Mouse (Mus musculus) mouse trophoblast stem cell (cell line): ENCODE results near the gene Sirt2.

Experiments used
- in situ Hi-C, 2 experiments: fragments of 300-500 bp; cut with MseI, MboI; formaldehyde crosslinking; loops; 2 replicates in 1 of 2; 3 replicates in 1 of 2; pipeline ENCODE4 v1.15.1; 2025

Sirt2 gene

DNA sequence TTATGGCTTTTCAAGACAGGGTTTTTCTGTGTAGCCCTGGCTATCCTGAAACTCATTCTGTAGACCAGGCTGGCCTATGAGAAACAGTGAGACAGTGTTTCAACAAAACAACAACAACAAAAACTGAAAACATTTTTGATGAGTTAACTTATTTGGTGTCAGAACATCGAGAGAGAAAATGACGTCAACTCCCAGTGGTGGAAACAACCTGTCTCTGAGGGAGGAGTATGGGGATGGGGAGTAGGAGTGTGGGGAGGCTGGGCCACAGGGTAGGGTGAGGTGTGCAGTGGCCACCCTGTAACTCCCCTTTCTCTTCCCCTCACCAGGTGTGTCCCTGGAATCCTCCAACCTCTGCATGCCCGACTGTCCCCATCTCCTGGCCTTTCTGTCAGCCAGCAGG, 28.0 kb downstream of the Sirt2 start:
- in situ Hi-C loops = loop anchor here in 1 of 2 experiments (5.0 kb wide), 1 partner anchor 73 kb away; no protein-coding TSS in a partner anchor

DNA sequence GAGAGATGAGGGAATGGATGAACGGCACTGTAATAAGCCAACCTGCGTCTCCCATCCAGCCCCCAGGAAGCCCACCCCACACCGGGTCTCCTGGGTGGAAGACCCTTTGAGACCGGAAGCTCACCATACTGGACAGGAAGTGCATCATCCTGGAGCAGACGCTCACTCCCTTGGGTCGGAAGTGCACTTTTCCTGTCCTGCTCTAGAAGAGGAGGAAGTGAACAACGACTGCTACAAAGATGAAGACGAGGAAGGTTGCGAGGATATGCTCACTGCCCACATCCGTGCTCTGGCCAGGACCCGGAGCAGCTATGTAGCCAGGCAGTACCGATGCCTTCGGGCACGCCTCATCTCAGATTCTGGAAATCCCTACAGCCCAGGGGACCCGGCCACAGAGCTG, 29.3 kb downstream of the Sirt2 start:
- in situ Hi-C loops = no loop called here

DNA sequence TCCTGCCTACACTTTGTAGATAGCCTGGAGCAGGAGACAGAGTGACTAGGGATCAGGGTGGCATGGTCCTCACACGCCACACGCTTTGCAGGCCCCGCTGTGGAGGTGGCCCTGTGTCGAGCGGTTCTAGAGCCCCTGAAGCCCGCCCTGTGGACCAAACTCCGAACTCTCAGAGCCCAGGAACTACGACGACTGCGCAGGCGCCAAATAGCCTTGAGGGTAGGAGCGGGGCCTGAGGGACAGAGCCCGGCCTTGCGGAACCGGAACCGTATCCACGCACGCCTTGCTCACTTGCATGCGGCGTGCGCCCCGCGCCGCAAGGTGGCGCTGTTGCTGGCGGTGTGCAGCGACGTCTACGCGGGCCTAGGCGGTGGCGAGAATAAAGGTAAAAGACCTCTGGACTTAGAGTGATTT, 30.0 kb downstream of the Sirt2 start:
- in situ Hi-C loops = no loop called here

DNA sequence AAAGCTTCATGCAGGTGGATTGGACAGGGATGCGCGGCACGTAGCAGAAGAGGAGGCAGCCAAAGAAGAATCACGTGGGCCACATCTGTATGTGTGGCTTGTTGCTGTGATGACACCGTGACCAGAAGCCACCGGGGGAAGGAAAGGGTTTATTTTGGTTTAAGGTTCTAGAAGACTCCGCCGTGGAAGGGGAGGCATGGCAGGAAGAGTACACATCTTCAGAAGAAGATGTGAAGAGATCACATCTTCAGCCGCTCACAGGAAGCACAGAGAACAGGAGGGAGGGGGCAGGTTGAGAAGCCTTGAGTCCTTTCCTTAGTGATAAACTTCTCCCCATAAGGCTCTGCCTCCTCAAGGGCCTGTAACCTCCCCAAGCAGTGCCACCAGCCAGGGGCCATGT, 33.5 kb downstream of the Sirt2 start:
- in situ Hi-C loops = no loop called here

DNA sequence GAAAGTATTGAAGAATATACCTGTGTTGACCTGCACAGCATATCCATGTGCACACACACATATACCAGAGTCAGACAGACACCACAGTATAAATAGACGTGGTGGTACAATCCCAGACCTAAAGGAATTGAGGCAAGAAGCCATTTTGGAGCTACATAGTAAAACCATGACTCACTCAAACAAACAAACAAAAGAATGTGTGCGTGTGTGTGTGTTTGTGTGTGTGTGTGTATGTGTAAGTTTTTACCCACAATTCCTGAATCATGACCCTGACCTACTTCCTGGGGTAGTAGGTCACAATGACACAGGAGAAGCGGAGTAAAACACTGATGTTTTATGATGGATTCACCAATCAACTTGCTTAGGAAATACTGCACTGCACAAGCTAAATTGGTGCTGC, 34.9 kb downstream of the Sirt2 start:
- in situ Hi-C loops = no loop called here

DNA sequence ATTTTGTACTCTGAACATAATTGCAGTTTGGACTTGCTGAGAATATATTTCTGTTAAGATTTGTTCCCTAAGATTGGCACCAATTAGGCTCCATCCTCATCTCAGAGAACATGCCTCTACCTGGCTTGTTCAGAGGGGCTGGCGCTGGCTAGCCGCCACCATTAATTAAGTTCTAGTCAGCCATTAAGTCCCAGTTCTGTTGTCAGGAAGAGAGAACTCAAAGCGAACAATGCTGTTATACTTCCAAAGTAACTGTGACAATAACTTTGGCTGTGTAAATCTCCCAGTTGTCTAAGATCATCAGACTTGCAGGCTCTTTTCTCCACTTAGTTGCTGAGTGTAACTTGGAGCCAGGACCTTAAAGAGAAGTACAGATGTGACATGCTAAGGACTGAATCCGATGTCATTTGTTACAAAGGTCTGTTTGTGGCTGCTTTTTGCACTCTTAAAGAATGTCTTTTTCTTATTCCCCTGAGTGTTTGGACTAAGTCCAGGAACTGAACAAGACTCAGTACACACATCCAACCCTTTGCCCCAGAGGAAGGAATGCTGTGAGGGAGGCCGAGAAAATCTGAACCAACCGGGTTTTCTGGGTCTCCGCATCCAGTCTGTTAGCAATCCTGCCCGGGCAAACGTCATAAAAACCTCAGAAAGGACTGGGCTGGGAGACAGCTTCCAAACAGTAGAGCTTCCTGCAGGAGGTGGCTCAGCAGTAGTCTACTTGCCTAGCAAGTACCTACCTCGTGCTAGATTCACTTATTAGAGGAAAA, 35.6 kb downstream of the Sirt2 start:
- in situ Hi-C loops = no loop called here

DNA sequence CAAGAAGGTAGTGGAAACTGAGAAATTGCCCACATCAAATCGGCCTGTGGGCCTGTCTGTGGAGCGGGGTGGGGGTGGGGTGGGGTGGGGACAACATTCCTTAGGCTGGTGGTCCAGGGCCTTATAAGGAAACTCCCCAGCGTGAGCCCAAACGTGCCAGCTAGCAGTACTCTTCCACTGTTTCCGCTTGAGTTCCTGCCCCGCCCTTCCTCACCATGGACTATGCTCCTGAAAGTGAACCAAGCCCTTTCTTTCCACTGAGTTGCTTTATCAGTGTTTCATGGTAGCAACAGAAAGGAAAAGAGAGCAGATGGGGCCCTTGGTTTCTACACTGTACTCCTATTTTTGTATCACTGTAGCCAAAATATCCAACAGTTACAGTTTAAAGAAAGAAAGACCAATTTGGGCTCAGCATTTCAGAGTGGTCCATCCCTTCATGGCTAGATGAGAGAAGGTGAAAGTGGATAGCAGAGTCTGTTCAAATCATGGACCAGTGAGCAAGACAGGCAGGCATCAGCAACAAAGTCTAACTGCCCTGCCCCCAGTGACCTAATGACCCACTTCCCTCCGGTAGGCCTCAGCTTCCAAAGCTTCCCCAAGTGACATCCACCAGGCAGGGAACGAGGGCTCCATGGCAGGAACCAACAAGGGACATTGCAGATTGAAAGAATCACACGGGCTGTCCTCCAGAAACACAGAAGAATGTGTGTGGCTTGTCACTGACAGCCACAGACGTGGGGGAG, 36.5 kb downstream of the Sirt2 start:
- in situ Hi-C loops = no loop called here

DNA sequence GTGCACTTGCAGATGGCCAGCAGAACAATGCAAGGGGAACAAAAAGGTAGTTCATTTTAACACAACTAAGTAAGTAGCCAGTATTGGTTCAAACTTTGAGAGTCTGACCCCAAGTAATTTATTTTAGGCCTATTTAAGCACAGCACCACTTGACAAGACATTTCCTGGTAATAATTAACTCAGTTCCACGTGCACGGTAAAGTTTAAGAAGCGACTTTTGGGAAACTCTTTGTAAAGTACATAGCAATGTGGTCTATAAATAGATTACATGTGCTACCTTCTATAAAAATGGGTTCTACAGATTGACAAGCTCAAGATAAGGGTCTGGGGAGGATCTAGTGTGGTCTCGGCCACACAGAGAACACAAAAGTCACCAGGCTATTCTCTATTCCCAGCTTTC, 37.2 kb downstream of the Sirt2 start:
- in situ Hi-C loops = no loop called here

DNA sequence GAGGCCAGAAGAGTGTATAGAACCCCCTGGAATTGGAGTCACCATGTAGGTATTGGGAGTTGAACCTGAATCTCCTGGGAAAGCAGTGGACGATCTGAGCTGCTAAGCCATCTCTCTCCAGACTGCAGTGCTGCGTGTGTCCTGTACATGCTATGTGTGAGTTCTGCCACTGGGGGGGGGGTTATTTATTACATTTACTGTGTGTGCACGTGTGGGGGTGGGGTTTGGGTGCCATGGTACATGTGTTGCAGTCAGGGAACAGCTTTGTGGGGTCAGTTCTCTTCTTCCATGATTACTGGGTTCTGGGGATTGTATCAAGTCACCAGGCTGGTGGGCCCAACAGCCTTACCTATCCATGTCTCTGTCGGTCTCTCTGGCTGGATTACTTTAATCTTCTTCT, 40.3 kb downstream of the Sirt2 start:
- in situ Hi-C loops = no loop called here

DNA sequence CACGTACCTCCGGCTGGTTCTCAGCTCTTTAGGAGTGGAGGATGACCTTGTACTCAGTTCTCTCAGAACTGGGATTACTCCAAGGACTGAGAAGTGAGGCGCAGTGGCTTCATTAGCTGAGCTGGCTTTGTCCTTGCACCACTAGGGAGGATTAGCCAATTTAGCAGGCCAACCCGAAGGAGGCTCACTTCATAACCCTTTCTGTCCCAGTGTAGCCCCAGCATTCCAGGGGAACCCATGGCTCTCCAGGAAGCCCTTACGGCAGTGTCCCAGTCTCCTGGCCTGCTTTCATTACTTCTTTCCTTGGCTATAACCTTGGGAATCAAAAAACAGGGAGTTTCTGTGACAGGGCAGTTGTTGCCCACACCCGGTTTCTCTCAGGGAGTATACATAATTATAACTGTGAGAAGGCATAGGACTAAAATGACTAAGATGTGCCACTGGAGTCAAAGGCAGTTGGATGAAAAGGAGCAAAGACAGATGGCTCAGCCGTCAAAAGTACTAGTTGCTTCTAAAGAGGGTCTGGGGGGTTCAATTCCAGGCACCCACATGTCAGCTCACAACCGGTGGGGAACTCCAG, 41.2 kb downstream of the Sirt2 start:
- in situ Hi-C loops = no loop called here

DNA sequence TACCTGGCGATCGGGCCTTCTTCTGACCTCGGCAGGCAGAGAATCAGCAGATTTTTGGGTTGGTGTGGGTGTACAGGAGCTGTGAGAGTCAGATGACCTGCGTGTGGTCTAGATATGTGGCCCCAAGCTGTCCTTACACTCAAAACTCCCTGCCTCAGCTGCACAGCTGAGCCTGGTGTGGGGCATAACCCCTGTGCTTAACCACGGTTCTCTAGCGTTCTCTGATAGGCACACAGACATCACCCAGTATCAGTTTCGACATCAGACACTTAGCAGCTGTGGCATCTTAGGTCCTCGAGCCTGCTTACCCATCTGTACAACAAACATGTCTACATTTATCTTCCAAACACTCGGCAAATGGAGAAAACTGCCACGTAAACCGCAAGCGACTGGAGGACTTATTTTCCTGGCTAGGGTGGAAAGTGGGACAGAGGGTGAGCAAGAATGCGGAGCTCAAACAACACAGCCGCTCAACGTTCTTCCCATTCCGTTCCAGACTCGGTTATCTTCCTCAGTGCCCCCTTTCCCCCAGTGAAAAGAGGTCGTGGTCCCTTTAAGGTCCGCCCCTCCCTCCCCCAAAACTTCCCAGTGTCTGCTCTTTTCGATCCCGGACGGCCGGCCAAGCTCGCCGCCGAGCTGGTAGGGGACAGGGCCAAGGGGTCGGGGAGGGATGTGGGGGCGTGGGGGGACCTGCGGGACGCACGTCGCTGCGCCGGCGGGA, 41.8 kb downstream of the Sirt2 start, which contains the start of gene Hnrnpl:
Gene Hnrnpl, plus strand, starts transcription at position 321 of the 721 bp plus-strand sequence.
- in situ Hi-C loops = no loop called here

DNA sequence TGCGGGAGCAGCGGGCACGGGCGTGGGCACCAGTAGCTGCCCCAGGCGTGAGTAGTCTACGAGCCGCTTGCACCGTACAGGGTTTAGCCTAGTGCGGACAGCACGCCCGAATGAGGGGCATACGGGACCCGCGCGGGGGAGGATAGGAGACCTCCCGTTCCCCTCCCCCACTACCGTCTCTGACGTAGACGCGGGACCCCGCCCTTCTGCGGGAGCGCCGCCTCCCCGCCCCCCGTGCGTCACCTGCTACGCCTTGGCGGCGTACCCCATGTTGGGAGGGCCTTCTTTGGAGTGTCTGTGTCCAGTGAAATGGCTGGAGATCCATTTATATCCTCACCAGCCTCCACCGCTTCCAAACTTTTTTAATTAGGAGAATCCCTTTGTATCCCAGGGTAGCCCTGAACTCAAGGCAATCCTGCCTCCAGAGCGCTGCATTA, 42.4 kb downstream of the Sirt2 start:
- in situ Hi-C loops = no loop called here

DNA sequence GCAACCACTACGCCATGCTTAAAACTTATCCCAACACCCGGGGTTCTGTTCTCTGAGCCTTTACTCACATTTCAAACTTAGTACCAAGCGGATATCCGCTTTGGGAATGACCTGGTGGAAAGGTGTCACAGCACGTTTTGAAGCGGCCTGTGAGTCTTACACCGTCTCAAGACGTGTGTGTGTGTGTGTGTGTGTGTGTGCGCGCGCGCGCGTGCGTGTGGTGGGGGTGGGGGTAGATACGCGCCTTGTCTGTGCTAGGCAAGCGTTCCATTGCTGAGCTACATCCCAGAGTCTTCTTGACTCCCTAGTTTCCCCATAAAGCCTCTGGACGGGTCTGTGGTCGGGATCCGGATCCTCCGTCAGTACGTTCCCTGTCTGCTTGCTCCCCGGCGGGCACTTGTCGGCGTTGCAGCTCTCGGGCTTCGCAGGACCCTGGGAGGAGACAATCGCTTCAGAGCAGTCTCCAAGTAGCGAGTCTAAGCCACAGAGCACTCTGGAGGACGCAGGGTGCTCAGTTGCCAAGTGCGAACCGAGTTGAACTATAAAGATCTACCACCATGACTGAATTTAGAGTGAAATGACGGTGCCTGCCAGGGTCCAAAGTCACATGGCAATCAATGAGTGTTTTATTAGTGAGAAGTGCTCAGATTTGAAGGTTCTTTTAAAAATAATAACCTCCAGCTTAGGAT, 43.0 kb downstream of the Sirt2 start:
- in situ Hi-C loops = no loop called here

DNA sequence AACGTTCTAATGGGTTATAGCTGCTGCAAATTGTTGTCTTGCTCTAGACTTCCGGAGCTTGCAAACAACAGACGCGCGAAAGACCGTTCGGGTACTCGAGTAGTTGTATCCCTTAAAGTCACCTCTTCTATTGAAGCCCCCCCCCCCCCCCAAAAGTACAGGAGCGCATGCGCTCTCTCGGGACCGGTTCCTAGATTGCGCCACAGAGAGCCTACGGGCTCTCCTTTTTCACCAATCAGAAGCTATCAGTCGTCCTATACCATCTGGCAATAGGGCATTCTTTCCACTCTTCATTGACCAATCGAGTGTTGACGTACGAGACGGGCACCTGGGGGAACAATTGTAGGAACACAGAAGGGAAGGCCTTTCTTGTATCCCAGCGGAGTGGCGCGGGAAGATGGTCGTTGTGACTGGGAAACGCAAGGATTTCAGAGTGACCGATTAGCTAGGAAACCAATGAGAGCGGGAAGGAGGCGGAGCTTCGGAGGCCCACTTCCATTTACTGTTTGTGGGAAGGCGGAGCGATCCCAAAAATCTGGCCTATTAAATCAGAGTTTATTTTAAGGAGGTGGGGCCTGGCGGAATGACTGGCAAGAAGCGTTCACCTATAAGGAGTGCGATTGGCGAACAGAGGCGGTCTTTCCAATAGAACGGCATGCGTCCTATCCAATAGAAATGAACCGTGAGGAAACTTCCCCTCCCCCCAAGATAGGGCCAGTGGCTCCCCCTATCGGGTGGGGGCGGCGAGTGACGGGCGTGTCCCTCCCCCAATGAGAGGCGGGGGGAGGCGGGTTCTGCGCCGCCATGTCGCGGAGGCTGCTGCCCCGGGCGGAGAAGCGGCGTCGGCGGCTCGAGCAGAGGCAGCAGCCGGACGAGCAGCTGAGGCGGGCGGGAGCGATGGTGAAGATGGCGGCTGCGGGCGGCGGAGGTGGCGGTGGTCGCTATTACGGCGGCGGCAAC, 43.9 kb downstream of the Sirt2 start:
- in situ Hi-C loops = no loop called here

DNA sequence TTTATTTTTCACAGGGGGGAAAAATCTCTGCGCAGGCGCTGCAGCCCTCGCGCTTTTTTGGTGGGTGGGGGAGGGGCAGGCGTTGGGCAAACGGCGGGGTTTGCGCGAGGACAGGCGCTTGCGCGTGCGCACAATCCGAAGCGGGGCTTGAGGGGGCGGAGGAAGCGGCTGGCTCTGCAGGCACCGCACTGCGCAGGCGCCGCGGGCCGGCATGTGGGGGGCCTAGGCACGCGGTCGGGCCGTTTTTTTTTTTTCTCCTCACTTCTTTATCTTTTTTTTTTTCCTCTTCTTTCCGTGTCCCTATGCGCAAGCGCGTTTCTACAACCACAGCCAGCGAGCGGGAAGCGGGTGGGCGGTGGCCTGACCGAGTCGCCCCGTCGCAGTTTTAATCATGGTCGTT, 44.7 kb downstream of the Sirt2 start:
- in situ Hi-C loops = no loop called here

DNA sequence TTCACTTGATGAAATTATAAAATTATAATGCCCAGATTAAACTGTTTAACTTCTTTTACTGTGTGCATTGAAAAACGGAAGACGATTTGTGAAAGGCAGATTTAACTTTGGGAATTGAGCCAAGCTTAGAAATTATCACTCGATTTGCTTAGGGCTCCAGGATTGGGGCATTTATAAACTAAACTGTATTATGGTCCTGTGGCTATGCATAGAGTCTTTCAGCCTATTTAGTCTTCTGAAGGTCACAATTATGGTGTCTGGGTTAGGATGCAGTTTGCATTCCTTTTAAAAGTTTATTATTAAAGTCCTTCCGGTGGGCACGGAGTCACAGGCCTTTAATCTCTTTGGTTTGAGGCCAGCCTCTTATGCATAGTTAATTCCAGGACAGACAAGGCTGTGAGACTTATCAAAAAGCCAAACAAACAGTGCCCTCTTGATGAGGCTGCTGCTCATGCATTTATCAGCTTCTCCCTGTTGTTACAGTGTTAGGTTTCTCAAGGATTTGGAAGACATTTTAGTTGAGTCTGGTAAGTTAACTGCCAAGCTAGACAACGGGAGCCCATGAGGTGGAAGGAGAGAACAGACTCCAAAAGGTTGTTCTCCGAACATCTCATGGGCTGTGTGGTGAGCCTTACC, 45.2 kb downstream of the Sirt2 start:
- in situ Hi-C loops = no loop called here

DNA sequence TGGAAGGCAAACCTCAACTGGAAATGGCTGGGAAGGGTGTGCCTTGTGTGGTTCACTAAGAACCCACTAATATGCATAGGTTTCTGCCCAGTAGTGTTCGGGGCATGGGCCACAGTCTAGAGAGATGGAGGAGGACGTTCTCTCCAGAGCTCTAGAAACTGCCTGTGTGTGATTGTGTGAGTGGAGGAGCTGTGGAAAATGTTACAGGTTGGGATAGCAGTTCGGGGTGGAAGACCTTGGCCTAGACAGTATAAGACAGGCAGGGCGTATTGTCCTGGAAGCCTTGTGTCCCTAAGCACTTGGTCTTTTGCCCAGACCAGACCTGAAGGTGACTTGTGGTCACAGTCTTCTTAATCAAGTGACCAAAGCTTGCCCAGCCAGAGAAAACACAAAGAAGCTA, 45.9 kb downstream of the Sirt2 start:
- in situ Hi-C loops = no loop called here

DNA sequence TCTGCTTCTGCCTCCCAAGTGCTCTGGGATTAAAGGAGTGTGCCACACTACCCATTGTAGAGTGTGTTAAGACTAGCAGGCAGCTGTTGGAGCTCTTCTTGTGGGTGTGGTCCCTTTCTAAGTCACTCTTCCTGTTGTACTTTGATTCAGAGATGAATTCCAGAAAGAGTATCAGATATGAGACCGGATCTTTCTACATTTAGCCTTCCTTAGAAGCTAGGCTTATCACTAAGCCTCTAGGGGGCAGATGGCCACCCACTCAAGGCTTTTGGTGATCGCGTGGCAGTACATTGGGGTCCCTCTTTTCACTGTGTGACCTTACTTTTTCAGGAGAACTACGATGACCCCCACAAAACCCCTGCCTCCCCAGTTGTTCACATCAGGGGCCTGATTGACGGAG, 46.4 kb downstream of the Sirt2 start:
- in situ Hi-C loops = no loop called here

DNA sequence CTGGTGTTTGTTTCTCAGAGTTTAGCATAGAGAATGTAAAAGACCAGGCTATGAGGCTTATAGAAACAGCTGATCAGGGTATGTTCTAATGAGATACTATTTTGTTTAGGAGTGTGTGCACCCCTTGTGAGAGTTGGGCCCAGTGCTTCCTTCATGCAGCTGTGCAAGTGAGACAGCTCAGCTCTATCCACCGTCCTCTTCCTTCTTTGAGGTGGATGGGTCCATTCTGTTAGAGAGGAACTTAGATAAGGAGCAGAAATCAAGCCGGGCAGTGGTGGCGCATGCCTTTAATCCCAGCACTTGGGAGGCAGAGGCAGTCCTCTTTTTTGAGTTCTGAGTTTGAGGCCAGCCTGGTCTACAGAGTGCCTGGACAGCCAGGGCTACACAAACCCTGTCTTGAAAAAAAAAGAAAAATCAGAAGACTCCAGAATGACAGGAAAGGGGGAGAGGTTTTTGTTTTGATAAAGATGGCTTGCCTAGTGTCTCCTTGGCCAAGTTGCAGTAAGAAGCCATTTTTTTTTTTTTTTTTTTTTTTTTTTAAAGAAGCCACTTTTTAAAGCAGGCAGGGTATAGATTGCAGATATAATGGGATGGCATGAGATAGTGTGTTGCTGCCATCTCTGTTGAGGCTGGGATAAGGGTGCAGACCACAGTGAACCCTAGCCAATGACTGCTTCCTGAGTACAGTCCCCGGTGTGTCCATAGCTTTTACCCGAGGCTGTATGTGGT, 47.9 kb downstream of the Sirt2 start:
- in situ Hi-C loops = no loop called here
